Mouse (Mus musculus): ENCODE results near the gene Lrrc4. TPM values are rescaled to one million over a fixed set of nuclear protein-coding genes. Genes with fewer than 3 reads are reported as not detected.

Lrrc4 gene
- polyA plus RNA-seq, 1 experiment from 2014 or later, result 0.87 TPM

DNA sequence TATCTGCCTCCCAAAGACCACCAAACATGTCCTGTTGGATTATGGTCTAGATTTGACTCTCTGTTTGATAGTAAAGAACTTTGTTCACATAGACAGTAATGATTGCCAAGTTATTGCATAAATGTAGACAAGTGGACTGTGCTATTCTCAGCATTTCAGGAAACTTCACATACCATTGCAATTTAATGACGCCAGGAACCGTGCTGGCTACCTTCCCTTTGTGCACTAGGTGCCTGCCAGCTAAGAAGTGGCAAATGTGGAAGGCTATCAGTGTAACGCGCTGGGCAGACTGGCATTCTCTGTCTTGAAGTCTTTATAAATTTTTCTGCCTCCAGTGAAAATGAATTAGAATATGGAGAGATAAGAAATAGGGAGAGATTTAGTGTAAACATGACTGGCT lies 151.0 kb downstream of the Lrrc4 start:
- no peak overlapping the region for H3K27ac ChIP-seq

DNA sequence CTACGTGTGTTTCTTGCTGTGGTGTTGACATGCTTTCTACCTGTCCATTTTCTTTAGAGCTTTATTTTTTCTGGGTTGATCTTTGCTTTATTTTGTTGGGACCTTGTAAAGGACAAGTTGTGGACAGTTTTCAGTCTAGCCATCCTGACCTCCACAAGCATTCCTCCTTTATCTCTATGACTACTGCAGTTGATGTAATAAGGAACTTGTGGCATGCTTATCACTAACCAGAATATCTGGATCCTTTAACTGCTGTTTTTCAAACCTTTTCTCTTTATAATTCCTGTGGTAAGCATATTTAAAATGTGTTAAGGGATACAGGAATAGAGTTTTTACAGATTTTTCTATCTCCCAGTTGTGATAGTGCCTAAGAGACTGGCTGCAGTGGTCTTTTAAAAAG lies 152.7 kb downstream of the Lrrc4 start:
- no peaks in the 10 kb centered on the region for H3K27me3 ChIP-seq
- no peaks in the 10 kb centered on the region for H3K9me3 ChIP-seq
- H3K4me2 ChIP-seq (replicated peaks), result no peak overlapping the region
- no peak for ATAC-seq (ENCODE audit: insufficient number of reproducible peaks, insufficient read depth, low FRiP score, low TSS enrichment)
- no peaks in the 10 kb centered on the region for H3K36me3 ChIP-seq
- 89% methylated on average over 1 of the region's 1 CpGs for WGBS
- no peak overlapping the region for H3K9ac ChIP-seq
- no peak overlapping the region for H3K4me3 ChIP-seq
- H3K4me1 ChIP-seq, result no peaks in the 10 kb centered on the region
- H3K27ac ChIP-seq, result no peak overlapping the region

More for the DNA sequence above, 151.0 kb downstream of the Lrrc4 start:
- no peaks in the 10 kb centered on the region for H3K4me1 ChIP-seq
- H3K9me3 ChIP-seq, result no peaks in the 10 kb centered on the region
- no peaks in the 10 kb centered on the region for H3K36me3 ChIP-seq
- H3K4me2 ChIP-seq (replicated peaks), result no peak overlapping the region
- no peak overlapping the region for H3K9ac ChIP-seq
- H3K27me3 ChIP-seq, result no peaks in the 10 kb centered on the region
- no peak overlapping the region for H3K4me3 ChIP-seq
- ATAC-seq (ENCODE audit: insufficient number of reproducible peaks, insufficient read depth, low FRiP score, low TSS enrichment), result no peak
- 90% methylated on average over 4 of the region's 4 CpGs for WGBS

GRCm38 (mm10) chr6:28674686-28675085 lies 156.9 kb downstream of the Lrrc4 start:
- H3K36me3 ChIP-seq, result no peaks in the 10 kb centered on the region
- no peak overlapping the region for H3K4me2 ChIP-seq (replicated peaks)
- H3K27me3 ChIP-seq, result no peaks in the 10 kb centered on the region
- WGBS, result 96% methylated on average over 1 of the region's 1 CpGs
- H3K9ac ChIP-seq, result no peak overlapping the region
- H3K4me1 ChIP-seq, result no peaks in the 10 kb centered on the region
- no peaks in the 10 kb centered on the region for H3K9me3 ChIP-seq
- H3K4me3 ChIP-seq, result no peak overlapping the region
- no peak for ATAC-seq (ENCODE audit: insufficient number of reproducible peaks, insufficient read depth, low FRiP score, low TSS enrichment)
- H3K27ac ChIP-seq, result no peak overlapping the region

GRCm38 (mm10) chr6:28672388-28672787 lies 159.2 kb downstream of the Lrrc4 start:
- no peak overlapping the region for H3K9ac ChIP-seq
- no peak overlapping the region for H3K27ac ChIP-seq
- no peaks in the 10 kb centered on the region for H3K27me3 ChIP-seq
- H3K36me3 ChIP-seq, result no peaks in the 10 kb centered on the region
- no peaks in the 10 kb centered on the region for H3K9me3 ChIP-seq
- no peak overlapping the region for H3K4me3 ChIP-seq
- no peaks in the 10 kb centered on the region for H3K4me1 ChIP-seq
- no peak overlapping the region for H3K4me2 ChIP-seq (replicated peaks)
- ATAC-seq (ENCODE audit: insufficient number of reproducible peaks, insufficient read depth, low FRiP score, low TSS enrichment), result no peak
- 74% methylated on average over 1 of the region's 1 CpGs for WGBS

DNA sequence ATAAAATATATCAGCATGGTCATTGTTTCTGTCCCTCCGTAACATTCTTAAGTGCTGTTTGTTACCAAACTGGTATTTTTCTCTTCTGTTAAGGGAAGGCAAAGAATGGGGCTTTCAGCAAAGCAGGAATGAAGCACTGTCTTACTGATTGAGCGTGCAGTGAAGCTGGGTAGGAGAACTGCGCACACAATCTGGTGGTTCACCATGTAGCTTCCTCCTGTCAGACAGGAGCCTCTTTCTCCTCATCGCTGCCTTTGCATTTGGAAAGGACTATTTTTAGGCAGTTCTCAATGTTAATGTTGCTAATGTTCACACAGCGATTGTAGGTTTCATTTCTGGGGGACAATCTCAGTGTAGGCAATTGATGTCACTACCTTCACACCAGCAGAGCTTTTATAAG lies 162.3 kb downstream of the Lrrc4 start:
- WGBS, result 94% methylated on average over 5 of the region's 5 CpGs

DNA sequence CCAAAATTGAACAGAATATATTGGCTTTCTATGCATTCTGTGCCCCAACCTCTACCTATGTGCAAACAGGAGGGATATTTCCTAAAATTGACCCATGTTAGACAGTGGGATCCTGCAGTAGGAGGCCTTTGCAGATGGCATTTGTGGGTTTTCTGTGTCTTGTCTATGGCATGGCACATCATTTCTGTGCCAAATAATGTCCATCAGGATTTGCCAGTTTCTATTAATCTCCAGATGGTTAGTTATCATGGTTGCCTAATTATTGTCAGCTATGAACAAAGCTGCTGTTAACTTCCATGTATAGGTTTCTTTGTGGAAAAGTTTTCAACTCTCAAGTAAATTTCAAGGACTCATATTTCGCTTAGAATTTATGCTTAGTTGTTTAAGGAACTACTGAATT lies 164.0 kb downstream of the Lrrc4 start:
- H3K4me3 ChIP-seq, result no peak overlapping the region
- no peak for ATAC-seq (ENCODE audit: insufficient number of reproducible peaks, insufficient read depth, low FRiP score, low TSS enrichment)
- 95% methylated on average over 1 of the region's 1 CpGs for WGBS

More for the DNA sequence above, 162.3 kb downstream of the Lrrc4 start:
- Histone ChIP-seq H3K9ac (no peak overlapping the region), H3K27me3 (no peaks in the 10 kb centered on the region), H3K4me1 (no peaks in the 10 kb centered on the region), H3K4me3 (no peak overlapping the region), H3K27ac (no peak overlapping the region), H3K36me3 (no peaks in the 10 kb centered on the region), H3K9me3 (no peaks in the 10 kb centered on the region), H3K4me2 (replicated peaks) (no peak overlapping the region)
- no peak for ATAC-seq (ENCODE audit: insufficient number of reproducible peaks, insufficient read depth, low FRiP score, low TSS enrichment)

GRCm38 (mm10) chr6:28664716-28665115 lies 166.8 kb downstream of the Lrrc4 start:
- Histone ChIP-seq H3K4me2 (replicated peaks) (no peak overlapping the region), H3K4me1 (no peaks in the 10 kb centered on the region), H3K4me3 (no peak overlapping the region), H3K27me3 (no peaks in the 10 kb centered on the region), H3K9me3 (no peaks in the 10 kb centered on the region), H3K36me3 (no peaks in the 10 kb centered on the region), H3K9ac (no peak overlapping the region), H3K27ac (no peak overlapping the region)
- WGBS, result 72% methylated on average over 3 of the region's 3 CpGs
- ATAC-seq (ENCODE audit: insufficient number of reproducible peaks, insufficient read depth, low FRiP score, low TSS enrichment), result no peak

More for the DNA sequence above, 164.0 kb downstream of the Lrrc4 start:
- Histone ChIP-seq H3K4me2 (replicated peaks) (no peak overlapping the region), H3K9ac (no peak overlapping the region), H3K27ac (no peak overlapping the region), H3K4me1 (no peaks in the 10 kb centered on the region), H3K27me3 (no peaks in the 10 kb centered on the region), H3K9me3 (no peaks in the 10 kb centered on the region), H3K36me3 (no peaks in the 10 kb centered on the region)

- Histone ChIP-seq H3K4me1 (no peaks in the 10 kb centered on the region), H3K36me3 (no peaks in the 10 kb centered on the region), H3K4me2 (replicated peaks) (no peak overlapping the region), H3K27me3 (no peaks in the 10 kb centered on the region), H3K4me3 (no peak overlapping the region), H3K9me3 (no peaks in the 10 kb centered on the region), H3K9ac (no peak overlapping the region), H3K27ac (no peak overlapping the region)
- ATAC-seq (ENCODE audit: insufficient number of reproducible peaks, insufficient read depth, low FRiP score, low TSS enrichment), result no peak
- WGBS, result 80% methylated on average over 5 of the region's 5 CpGs
Observed at GRCm38 (mm10) chr6:28663670-28664069, 167.9 kb downstream of the Lrrc4 start.

- 83% methylated on average over 3 of the region's 3 CpGs for WGBS
Observed at GRCm38 (mm10) chr6:28663004-28663403, 168.5 kb downstream of the Lrrc4 start.

GRCm38 (mm10) chr6:28656511-28656910 lies 175.0 kb downstream of the Lrrc4 start:
- Histone ChIP-seq H3K4me2 (replicated peaks) (no peak overlapping the region), H3K9ac (no peak overlapping the region), H3K27ac (no peak overlapping the region), H3K4me1 (no peaks in the 10 kb centered on the region), H3K36me3 (no peaks in the 10 kb centered on the region), H3K4me3 (no peak overlapping the region), H3K9me3 (no peaks in the 10 kb centered on the region), H3K27me3 (no peaks in the 10 kb centered on the region)
- ATAC-seq (ENCODE audit: insufficient number of reproducible peaks, insufficient read depth, low FRiP score, low TSS enrichment), result no peak
- 93% methylated on average over 5 of the region's 5 CpGs for WGBS

More at GRCm38 (mm10) chr6:28663004-28663403, 168.5 kb downstream of the Lrrc4 start:
- no peak overlapping the region for H3K9ac ChIP-seq
- H3K4me2 ChIP-seq (replicated peaks), result no peak overlapping the region
- H3K27ac ChIP-seq, result no peak overlapping the region
- no peaks in the 10 kb centered on the region for H3K36me3 ChIP-seq
- no peaks in the 10 kb centered on the region for H3K4me1 ChIP-seq
- H3K9me3 ChIP-seq, result no peaks in the 10 kb centered on the region
- no peaks in the 10 kb centered on the region for H3K27me3 ChIP-seq
- no peak overlapping the region for H3K4me3 ChIP-seq
- no peak for ATAC-seq (ENCODE audit: insufficient number of reproducible peaks, insufficient read depth, low FRiP score, low TSS enrichment)

DNA sequence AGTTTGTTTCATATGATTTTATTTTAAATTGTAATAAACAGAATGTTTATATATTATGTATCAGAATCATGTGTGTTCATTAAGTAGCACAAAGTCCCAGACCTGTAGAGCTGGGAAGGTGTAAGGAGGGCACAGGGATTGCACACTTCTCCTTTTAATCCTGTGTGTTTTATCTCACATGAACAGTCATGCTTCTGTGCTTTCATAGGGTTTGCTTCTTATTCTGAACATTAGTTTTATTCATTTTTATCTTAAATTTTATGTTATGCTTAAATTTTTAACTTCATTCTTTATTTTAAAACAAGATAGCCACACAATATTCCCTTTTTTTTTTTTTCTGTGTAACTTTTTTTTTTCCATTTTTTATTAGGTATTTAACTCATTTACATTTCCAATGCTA lies 186.3 kb downstream of the Lrrc4 start:
- H3K36me3 ChIP-seq, result no peaks in the 10 kb centered on the region
- H3K4me3 ChIP-seq, result no peak overlapping the region
- no peaks in the 10 kb centered on the region for H3K27me3 ChIP-seq
- no peak for ATAC-seq (ENCODE audit: insufficient number of reproducible peaks, insufficient read depth, low FRiP score, low TSS enrichment)
- H3K4me1 ChIP-seq, result peaks cover 4% of the 10 kb centered on the region; the same call in 1 of the 2 replicates
- no peak overlapping the region for H3K4me2 ChIP-seq (replicated peaks)
- H3K9me3 ChIP-seq, result no peaks in the 10 kb centered on the region
- no peak overlapping the region for H3K9ac ChIP-seq
- H3K27ac ChIP-seq, result no peak overlapping the region

DNA sequence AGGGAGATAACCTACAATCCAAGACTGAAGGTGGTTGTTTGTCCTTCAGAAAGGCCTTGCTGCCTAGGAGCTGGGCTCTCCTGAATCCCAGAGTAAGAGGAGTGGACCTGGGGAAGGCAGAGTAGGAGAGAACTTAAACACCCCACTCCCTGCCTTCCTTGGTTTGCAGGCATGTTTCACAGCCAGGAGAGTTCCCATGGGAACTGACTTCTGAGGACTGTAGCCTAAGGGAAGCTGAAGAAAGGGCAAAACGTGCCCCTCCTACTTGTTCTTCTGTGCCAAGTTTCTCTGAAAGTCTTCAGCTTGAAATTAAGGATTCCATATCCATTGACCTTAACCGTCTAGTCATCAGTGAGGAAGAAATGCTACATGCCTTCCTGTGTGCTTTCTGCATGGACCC lies 188.6 kb downstream of the Lrrc4 start:
- no peaks in the 10 kb centered on the region for H3K9me3 ChIP-seq
- no peak overlapping the region for H3K9ac ChIP-seq
- H3K27me3 ChIP-seq, result no peaks in the 10 kb centered on the region
- H3K4me2 ChIP-seq (replicated peaks), result no peak overlapping the region
- ATAC-seq (ENCODE audit: insufficient number of reproducible peaks, insufficient read depth, low FRiP score, low TSS enrichment), result no peak
- no peaks in the 10 kb centered on the region for H3K36me3 ChIP-seq
- 54% methylated on average over 2 of the region's 2 CpGs for WGBS
- no peak overlapping the region for H3K27ac ChIP-seq
- H3K4me1 ChIP-seq, result peaks cover 4% of the 10 kb centered on the region; the same call in 1 of the 2 replicates
- no peak overlapping the region for H3K4me3 ChIP-seq

- Histone ChIP-seq H3K9ac (no peak overlapping the region), H3K9me3 (no peaks in the 10 kb centered on the region), H3K27me3 (no peaks in the 10 kb centered on the region), H3K4me3 (no peak overlapping the region), H3K36me3 (no peaks in the 10 kb centered on the region), H3K4me1 (peaks cover 16% of the 10 kb centered on the region), H3K27ac (no peak overlapping the region), H3K4me2 (replicated peaks) (no peak overlapping the region)
- WGBS, result 90% methylated on average over 5 of the region's 5 CpGs
- ATAC-seq (ENCODE audit: insufficient number of reproducible peaks, insufficient read depth, low FRiP score, low TSS enrichment), result no peak
Observed at GRCm38 (mm10) chr6:28640088-28640487, 191.5 kb downstream of the Lrrc4 start.

Data from embryonic facial prominence, embryonic 12.5 days (tissue).